ENCODE assay signal across 30 mouse cellular contexts in genomic region chr16:25262306-25262705, GRCm38 (mm10). TPM values are rescaled to one million over a fixed set of nuclear protein-coding genes. Genes with fewer than 3 reads are reported as not detected.
DNase-seq lines count a peak whose midpoint lies in the region; ATAC-seq and TF ChIP-seq lines count a peak whose summit lies in the region.
"Had no signal": no experiment of that assay in that cellular context is flagged by ENCODE, and none has a peak within 500 bp of the region (broad histone marks: within the 10 kb centered on the region; RNA-seq: fewer than 3 reads in every experiment).

No protein-coding gene starts in this region.

- intact Hi-C loops in heart, postnatal 10 days (cut with DNase I): loop anchor here (5.0 to 10.0 kb wide), 4 partner anchors 180 to 1300 kb away; no protein-coding TSS in a partner anchor

- no peak for ATAC-seq in kidney, postnatal 0 days (replicated peaks; ENCODE audit: low FRiP score, low read depth)
- ATAC-seq in kidney, embryonic 16.5 days (ENCODE audit: low FRiP score, low TSS enrichment): no peak
- ATAC-seq: intestine, embryonic 16.5 days had no signal

- H3K4me3 ChIP-seq in kidney, postnatal 0 days (replicated peaks; ENCODE audit: low read depth, low read length): no peak overlapping the region
- no peak overlapping the region for H3K4me3 ChIP-seq in kidney, embryonic 16.5 days (ENCODE audit: low read length)
- H3K4me3 ChIP-seq in brown adipose tissue, adult 24 weeks (ENCODE audit: insufficient read depth, low read depth, low read length): no peak overlapping the region
- H3K4me3 ChIP-seq: embryonic facial prominence, embryonic 15.5 days; hindbrain, embryonic 13.5 days; limb, embryonic 10.5 days; limb, embryonic 15.5 days; liver, embryonic 13.5 days; megakaryocyte, embryonic 14.5 days; midbrain, embryonic 12.5 days; neural tube, embryonic 13.5 days had no signal

- no peaks in the 10 kb centered on the region for H3K36me3 ChIP-seq in kidney, postnatal 0 days (ENCODE audit: insufficient read depth, low read length)
- H3K36me3 ChIP-seq in kidney, embryonic 16.5 days (ENCODE audit: insufficient read depth, low read length): no peaks in the 10 kb centered on the region
- H3K36me3 ChIP-seq: embryonic facial prominence, embryonic 15.5 days; G1E; hindbrain, embryonic 13.5 days; limb, embryonic 10.5 days; limb, embryonic 15.5 days; liver, embryonic 13.5 days; midbrain, embryonic 12.5 days; neural tube, embryonic 13.5 days had no signal

- no peak overlapping the region for H3K27ac ChIP-seq in kidney, postnatal 0 days
- no peak overlapping the region for H3K27ac ChIP-seq in kidney, embryonic 16.5 days (ENCODE audit: low read length)
- H3K27ac ChIP-seq in brown adipose tissue, adult 24 weeks (replicated peaks; ENCODE audit: low read depth, low read length): peak overlapping the region; percentile 94
- H3K27ac ChIP-seq: embryonic facial prominence, embryonic 15.5 days; hindbrain, embryonic 13.5 days; limb, embryonic 10.5 days; limb, embryonic 15.5 days; liver, embryonic 13.5 days; midbrain, embryonic 12.5 days; neural tube, embryonic 13.5 days had no signal

- WGBS in kidney, postnatal 0 days: 74% methylated on average over 5 of the region's 5 CpGs
- 70% methylated on average over 5 of the region's 5 CpGs for WGBS in kidney, embryonic 16.5 days

- TF ChIP-seq CTCF in kidney, postnatal 0 days (IDR thresholded peaks at IDR 0.05; ENCODE audit: low read depth): no peak

- no peaks in the 10 kb centered on the region for H3K9me3 ChIP-seq in kidney, postnatal 0 days (replicated peaks; ENCODE audit: low read length)
- no peaks in the 10 kb centered on the region for H3K9me3 ChIP-seq in kidney, embryonic 16.5 days (ENCODE audit: low read length)
- H3K9me3 ChIP-seq: embryonic facial prominence, embryonic 15.5 days; hindbrain, embryonic 13.5 days; limb, embryonic 10.5 days; limb, embryonic 15.5 days; liver, embryonic 13.5 days; megakaryocyte, embryonic 14.5 days; midbrain, embryonic 12.5 days; neural tube, embryonic 13.5 days had no signal

- no peak overlapping the region for H3K9ac ChIP-seq in kidney, postnatal 0 days (ENCODE audit: low read depth, low read length)
- no peak overlapping the region for H3K9ac ChIP-seq in kidney, embryonic 16.5 days (replicated peaks; ENCODE audit: low read length)
- H3K9ac ChIP-seq: embryonic facial prominence, embryonic 15.5 days; hindbrain, embryonic 13.5 days; limb, embryonic 15.5 days; liver, embryonic 13.5 days; midbrain, embryonic 12.5 days; neural tube, embryonic 13.5 days had no signal

- peak; percentile 36 to 56 for DNase-seq in heart, adult 18-20 months
- DNase-seq in heart, postnatal 10 days: no peak
- peak; percentile 14 for DNase-seq in kidney, postnatal 0 days (ENCODE audit: low spot score)
- DNase-seq in skeletal muscle tissue, adult 2 months (ENCODE audit: low read depth, low spot score): peak; percentile 52
- no peak for DNase-seq in cerebellum, adult 8-10 months
- DNase-seq in thymus, postnatal 36 days: no peak
- DNase-seq: cerebellum, adult 9-11 months; kidney, adult 8-10 months; kidney, postnatal 14 days; layer of hippocampus, adult 9-11 months; liver, embryonic 13.5 days; lung, postnatal 4 days had no signal

- no peak overlapping the region for H3K4me2 ChIP-seq in kidney, postnatal 0 days (ENCODE audit: low read length)
- H3K4me2 ChIP-seq in kidney, embryonic 16.5 days (replicated peaks; ENCODE audit: low read depth, low read length): no peak overlapping the region
- H3K4me2 ChIP-seq: embryonic facial prominence, embryonic 15.5 days; hindbrain, embryonic 13.5 days; limb, embryonic 15.5 days; liver, embryonic 13.5 days; midbrain, embryonic 12.5 days; neural tube, embryonic 13.5 days had no signal

- no peaks in the 10 kb centered on the region for H3K27me3 ChIP-seq in kidney, postnatal 0 days (ENCODE audit: insufficient read depth, low read length)
- peaks cover 3% of the 10 kb centered on the region; the same call in 1 of the 2 replicates for H3K27me3 ChIP-seq in kidney, embryonic 16.5 days (ENCODE audit: insufficient read depth, low read length)
- H3K27me3 ChIP-seq: embryonic facial prominence, embryonic 15.5 days; hindbrain, embryonic 13.5 days; liver, embryonic 13.5 days; midbrain, embryonic 12.5 days; neural tube, embryonic 13.5 days had no signal

- no peaks in the 10 kb centered on the region for H3K4me1 ChIP-seq in kidney, postnatal 0 days (replicated peaks; ENCODE audit: insufficient read depth, low read length)
- no peaks in the 10 kb centered on the region for H3K4me1 ChIP-seq in kidney, embryonic 16.5 days (ENCODE audit: insufficient read depth, low read length)
- H3K4me1 ChIP-seq in brown adipose tissue, adult 24 weeks (ENCODE audit: control insufficient read depth, insufficient read depth, insufficient read length, low read length): peaks cover 4% of the 10 kb centered on the region; the same call in 1 of the 2 replicates
- H3K4me1 ChIP-seq: embryonic facial prominence, embryonic 15.5 days; limb, embryonic 10.5 days; limb, embryonic 15.5 days; liver, embryonic 13.5 days; megakaryocyte, embryonic 14.5 days; midbrain, embryonic 12.5 days had no signal

RNA-seq across cellular contexts. Expression of gene Tprg, which starts 24.3 kb away (rescaled TPM):
- total RNA-seq in heart, adult 18-20 months (2021): not detected
- total RNA-seq in heart, postnatal 10 days (2021): not detected
- polyA plus RNA-seq in kidney, postnatal 0 days (2015; fragmentation: Nextera tagmentation; extraction: Ambion mirVana): 0.14 TPM in 1 of 2 replicates, not detected in the other
- polyA plus RNA-seq in kidney, embryonic 16.5 days (2015; fragmentation: Nextera tagmentation; extraction: Ambion mirVana): not detected in 2 replicates
- not detected in 2 replicates for polyA plus RNA-seq in brown adipose tissue, adult 24 weeks (2012; ENCODE audit: insufficient read depth, insufficient read length, missing spikeins)
- total RNA-seq: adrenal gland, adult 2 months; adrenal gland, postnatal 4 days; granulocyte monocyte progenitor cell, adult 5-6 weeks; left cerebral cortex, postnatal 10 days had no signal
- polyA plus RNA-seq: adrenal gland, adult 2 months; forebrain, embryonic 14.5 days; G1E; hindbrain, embryonic 13.5 days; limb, embryonic 10.5 days; liver, embryonic 13.5 days; midbrain, embryonic 12.5 days; midbrain, postnatal 0 days; neural tube, embryonic 13.5 days; small intestine, adult 2 months had no signal

Comparison
In these comparisons a context has a peak if more than half of its experiments do, and no peak if none do; other contexts are left out.
1. DNase-seq: peak in heart, adult 18-20 months (2 of 2), kidney, postnatal 0 days (single experiment) and skeletal muscle tissue, adult 2 months (single experiment); none in heart, postnatal 10 days (0 of 2), cerebellum, adult 8-10 months (single experiment) and thymus, postnatal 36 days (0 of 2).